Mouse (Mus musculus) left cerebral cortex, postnatal 10 days (tissue): ENCODE measurements around the gene Gsx2. TPM values are rescaled to one million over a fixed set of nuclear protein-coding genes. Genes with fewer than 3 reads are reported as not detected.

Source experiments
- DNase-seq, 2 experiments: peaks; one replicate each; pipeline ENCODE4 v3.0.0; 2021 to 2022; ENCODE audit warnings: low spot score in 2 of 2, mixed read lengths in 1 of 2; ENCODE audit errors: extremely low spot score in 1 of 2
- intact Hi-C: fragments of 180-260 bp; cut with DNase I; formaldehyde crosslinking; loops from one replicate; pipeline ENCODE4 v1.15.1; 2025
- total RNA-seq, 2 experiments: library from RNA; stranded (reverse); gene quantifications; 2 replicates each; pipeline ENCODE4 v1.2.3; 2021

Gsx2 gene
- total RNA-seq, 2 experiments from 2014 or later, result 0.19 to 0.34 TPM

DNA sequence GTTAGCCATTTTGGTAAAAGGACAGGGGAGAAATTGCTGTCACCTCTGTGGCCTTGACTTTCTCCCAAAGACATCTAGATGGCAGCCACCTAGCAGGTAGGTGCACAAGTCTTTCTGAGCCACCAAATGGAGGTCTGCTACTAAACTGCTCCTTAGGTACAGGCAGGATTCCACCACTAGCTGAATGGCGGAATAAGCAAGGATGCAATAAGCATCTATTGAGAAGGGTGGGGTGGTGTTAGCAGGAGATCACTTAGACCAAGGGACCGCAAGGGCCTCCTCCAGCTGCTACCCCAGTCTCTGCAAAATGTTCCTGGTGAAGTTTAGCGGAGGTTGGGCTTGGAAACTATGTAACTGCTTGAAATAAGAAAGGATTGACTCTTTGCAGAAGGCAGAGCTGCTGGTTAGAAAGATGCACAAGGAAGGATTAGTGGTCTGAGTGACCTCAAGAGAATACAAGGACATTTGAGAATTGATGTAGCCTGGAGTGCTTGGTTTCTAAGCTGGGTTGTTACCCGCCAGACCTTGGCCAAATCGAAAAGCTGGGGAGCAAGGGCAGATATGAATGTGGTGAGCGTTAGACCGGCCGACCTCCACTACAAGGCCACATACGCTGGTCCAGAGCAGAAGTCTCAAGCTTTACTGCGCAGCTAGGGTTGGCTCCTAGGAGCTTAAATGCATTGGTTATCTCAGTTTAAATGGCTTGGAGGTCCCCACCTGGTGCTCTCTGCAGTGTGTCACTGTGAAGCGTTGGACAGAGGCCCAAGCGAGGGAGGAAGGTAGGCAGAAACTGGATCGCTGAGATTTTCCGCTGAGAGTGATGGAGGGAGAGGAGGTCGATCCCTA lies 641 bp upstream of the Gsx2 start:
- intact Hi-C loops, result no loop called here
- no peak for DNase-seq

DNA sequence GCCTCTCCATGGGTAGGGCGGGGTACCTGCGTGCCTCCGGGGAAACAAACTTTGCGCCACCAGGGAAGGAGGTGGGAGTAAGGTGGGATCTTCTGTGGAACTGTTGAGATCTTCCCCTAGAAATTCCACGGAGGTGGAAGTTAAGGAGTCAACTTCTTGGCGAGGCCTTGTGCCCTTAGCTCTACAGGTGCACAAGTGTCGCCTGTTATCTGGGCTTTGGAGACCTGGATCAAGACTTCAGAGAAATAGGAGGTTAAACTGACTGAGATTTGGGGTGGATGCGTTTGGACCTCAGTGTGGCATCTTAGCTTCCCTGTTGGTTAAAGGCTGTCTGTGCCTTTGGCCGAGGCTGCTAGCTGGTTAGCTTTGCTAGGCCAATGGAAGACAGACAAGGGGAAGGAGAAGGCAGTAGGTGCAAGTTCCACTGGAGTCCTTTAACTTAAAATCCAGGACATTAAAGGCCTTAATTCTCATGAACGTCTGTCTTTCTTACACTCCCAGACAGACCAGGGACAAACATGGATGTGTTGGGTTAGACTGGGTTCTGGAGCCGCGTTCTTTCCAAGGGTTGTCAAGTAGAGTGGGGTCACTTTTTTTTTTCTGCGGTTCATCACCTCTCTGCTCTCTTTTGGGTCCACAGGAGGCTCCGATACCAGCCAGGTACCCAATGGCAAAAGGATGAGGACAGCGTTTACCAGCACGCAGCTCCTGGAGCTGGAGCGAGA lies 1.1 kb downstream of the Gsx2 start:
- intact Hi-C loops, result no loop called here
- no peak for DNase-seq

- DNase-seq, result no peak
- intact Hi-C loops, result no loop called here
Observed at GRCm38 (mm10) chr5:75077051-75077380, 1.6 kb downstream of the Gsx2 start.

DNA sequence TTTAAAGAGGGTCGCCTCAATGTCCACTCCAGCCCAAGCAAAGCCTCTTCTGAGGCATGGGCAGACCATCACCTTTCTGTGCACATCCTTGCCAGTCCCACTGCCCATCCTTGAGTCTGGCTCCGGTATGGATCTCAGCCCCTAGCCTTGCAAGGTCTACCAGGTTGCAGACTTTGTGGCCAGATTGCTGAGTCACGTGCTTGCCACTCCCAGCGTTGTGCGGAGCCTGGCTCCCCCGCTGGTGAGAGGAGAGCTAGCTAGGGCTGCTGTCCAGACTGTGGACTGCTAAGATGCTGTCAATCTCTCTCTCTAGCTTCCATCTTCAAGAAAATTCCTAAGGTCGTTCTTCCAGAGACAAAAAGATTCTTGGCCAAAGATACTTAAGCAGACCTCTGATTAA lies 4.2 kb downstream of the Gsx2 start:
- DNase-seq, result no peak
- intact Hi-C loops, result no loop called here

GRCm38 (mm10) chr5:75082439-75082838 lies 7.0 kb downstream of the Gsx2 start:
- intact Hi-C loops, result loop anchor here (5.0 kb wide), 1 partner anchor 70 kb away; the partner anchor contains the start of gene Pdgfra
- DNase-seq, result no peak

DNA sequence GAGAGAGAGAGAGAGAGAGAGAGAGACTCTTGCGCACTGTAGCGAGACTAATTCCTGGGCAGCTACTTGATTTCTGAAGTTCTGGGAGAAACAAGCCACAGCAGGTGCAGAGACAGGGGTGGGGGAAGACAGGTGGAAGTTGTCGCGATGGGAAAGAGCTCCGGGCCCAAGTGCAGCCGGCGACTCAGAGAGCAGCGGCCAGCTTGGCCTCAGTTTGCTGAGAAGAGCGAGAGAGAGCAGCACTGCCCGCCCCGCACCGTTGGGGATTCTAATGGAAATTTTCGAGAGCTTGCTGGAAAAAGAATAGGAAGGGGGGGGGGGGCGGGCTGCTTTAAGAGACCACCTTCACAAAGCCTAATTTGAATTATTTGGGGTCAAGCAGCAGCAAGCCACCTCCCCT lies 7.7 kb downstream of the Gsx2 start:
- intact Hi-C loops, result loop anchor here (5.0 kb wide), 1 partner anchor 69 kb away; the partner anchor contains the start of gene Pdgfra
- DNase-seq, result no peak

DNA sequence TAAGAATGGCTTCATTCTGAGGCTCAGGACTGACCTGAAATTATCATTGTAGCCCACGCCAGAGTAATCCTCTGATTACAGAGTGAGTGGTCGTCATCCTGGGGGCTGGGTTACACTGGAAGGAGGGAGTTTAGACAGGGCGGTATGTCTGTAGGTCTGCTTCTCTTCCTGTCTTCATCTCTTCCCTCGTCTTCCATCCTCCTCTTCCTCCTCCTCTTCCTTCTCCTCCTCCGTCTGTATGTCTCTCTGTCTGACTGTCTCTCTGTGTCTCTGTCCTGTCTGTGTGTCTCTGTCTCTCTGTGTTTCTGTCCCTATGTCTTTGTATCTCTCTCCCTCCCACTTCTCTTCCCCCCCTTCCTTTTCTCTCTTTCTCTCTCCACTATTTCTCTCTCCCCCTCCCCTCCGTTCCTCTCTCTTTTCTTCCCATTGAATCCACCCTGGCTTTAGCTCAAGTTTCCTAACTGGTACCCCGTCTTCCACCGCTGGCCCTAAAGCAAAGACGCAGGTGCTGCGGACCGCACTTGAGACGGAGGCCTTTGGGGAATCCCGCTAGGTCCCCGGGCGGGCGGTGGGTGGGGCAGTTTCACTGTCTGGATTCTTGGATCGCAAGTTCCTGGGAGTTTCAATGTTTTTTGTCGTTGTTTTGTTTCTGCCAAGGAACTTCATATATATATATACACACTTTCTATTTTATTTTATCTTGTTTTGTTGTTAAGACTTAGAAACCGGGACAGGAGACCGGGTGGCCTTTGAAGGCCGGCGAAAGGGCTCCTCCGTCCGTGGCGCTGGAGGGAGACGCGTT lies 8.4 kb downstream of the Gsx2 start:
- DNase-seq, result no peak

GRCm38 (mm10) chr5:75084393-75084870 lies 9.0 kb downstream of the Gsx2 start:
- intact Hi-C loops, result loop anchor here (5.0 kb wide), 1 partner anchor 68 kb away; the partner anchor contains the start of gene Pdgfra
- no peak for DNase-seq

More for the DNA sequence above, 8.4 kb downstream of the Gsx2 start:
- intact Hi-C loops, result loop anchor here (5.0 kb wide), 1 partner anchor 69 kb away; the partner anchor contains the start of gene Pdgfra

DNA sequence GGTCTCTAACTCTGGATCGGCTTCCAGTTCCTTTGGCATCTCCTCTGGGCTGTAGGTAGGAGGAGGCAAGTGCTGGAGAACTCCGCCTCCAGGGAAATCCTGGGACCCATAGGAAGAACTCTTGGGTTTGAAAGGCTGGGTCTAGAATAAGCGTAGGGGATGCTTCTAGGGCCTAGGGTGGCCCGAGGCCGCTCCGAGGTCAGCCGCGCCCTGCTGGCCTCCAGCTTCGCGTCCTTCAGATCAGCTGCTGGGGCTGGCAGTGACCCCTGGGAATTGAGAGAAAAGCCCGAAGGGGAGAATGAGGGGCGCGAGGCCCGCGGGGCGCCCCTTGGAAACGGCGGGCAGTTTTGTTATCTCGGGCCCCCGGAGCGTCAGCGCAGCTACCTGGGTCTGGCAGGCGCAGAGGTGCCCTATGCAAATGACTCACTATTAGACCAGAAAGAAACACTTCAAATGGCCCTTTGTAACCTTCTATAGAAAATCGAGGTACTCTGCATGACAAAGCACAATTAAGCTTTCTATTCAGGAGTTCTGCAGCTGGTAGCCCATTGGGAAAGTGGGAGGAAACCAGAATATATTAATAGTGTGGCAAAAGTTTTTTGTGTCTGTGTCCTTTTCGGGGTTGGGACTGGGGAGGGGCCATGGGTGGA lies 9.6 kb downstream of the Gsx2 start:
- DNase-seq, result no peak
- intact Hi-C loops, result loop anchor here (5.0 kb wide), 1 partner anchor 67 kb away; the partner anchor contains the start of gene Pdgfra

- DNase-seq, result no peak
- intact Hi-C loops, result no loop called here
Observed at GRCm38 (mm10) chr5:75085521-75085875, 10.1 kb downstream of the Gsx2 start.

GRCm38 (mm10) chr5:75085906-75086305 lies 10.5 kb downstream of the Gsx2 start:
- intact Hi-C loops, result no loop called here

DNA sequence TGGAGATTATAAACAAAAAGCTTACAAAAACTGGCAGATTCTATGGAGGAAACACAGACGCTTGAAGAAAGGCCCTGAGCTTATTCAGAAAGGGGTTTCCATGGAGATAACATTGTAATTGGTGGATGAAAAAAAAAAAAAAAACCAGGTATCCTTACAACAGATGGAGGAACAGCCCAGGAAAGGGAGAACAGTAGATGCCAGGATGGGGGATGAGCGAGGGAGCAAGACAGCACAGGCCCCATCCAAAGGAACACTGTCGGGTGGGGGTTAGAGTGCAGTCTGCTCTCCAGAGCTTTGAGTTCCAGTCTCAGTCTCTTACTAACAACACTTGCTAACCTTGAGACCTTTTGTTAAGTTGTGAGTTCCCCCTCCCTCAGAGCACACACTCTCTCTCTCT lies 31.1 kb downstream of the Gsx2 start:
- no peak for DNase-seq
- intact Hi-C loops, result no loop called here

More at GRCm38 (mm10) chr5:75085906-75086305, 10.5 kb downstream of the Gsx2 start:
- DNase-seq, result no peak

DNA sequence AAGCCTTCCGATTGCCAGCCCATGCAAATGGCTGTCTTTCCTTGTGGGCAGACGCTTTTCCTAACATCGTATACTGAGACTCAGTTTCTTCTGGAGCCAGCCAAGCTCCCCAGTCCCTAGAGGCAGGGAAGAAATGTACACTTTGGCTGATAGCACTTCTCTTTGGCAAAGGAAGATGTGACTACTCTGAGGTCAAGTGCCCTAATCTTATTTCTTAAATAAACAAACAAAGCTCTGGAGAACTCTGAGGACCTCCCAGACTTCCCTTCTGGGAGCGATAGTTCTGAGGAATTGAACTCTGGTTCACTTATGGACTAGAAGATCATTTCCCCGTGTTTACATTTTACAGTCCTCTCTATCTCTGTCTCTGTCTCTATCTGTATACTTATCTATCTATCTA lies 34.0 kb downstream of the Gsx2 start:
- intact Hi-C loops, result no loop called here
- DNase-seq, result no peak

- intact Hi-C loops, result no loop called here
Observed at GRCm38 (mm10) chr5:75111781-75112180, 36.4 kb downstream of the Gsx2 start.

DNA sequence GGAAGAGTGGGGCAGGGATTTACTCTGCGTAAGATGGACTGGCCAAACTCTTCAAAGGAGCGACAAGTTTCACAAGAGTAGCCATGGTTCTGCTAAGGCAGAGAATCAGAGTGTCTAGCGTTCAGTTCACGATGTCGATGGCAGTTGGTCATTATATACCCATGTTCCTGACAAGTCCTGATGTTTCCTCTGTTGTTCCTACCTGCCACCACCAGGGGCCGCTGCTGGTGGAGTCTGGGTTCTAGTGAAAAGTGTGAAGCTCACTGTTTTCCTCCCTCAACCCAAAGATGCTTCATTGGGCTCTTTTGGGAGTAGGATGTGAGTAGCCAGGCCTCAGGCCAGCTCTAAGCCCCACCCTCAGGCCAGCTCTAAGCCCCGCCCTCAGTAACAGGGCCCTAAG lies 43.4 kb downstream of the Gsx2 start:
- DNase-seq, result no peak

More at GRCm38 (mm10) chr5:75111781-75112180, 36.4 kb downstream of the Gsx2 start:
- DNase-seq, result no peak

DNA sequence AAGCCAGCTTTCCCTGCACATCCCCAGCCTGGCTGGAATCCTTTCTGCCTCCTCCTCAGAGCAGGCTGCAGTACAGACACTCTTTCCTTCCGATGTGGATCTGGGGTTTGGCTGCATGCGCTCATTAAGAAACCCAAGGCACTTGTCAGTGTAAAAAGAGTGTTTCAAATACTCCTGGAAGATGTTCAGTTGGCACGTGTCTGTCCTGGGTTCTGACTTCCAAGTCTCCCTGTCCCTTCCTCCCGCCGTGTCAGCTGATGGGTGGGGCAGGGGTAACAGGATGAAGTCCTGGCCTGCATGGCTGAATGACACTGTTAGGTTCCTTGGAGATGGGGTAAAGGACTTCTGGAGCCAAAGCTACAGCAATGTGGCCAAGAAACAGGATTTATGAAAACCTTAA lies 46.2 kb downstream of the Gsx2 start:
- intact Hi-C loops, result no loop called here
- DNase-seq, result peak in 1 of 2 experiments; percentile 16

More for the DNA sequence above, 43.4 kb downstream of the Gsx2 start:
- intact Hi-C loops, result no loop called here
